Mouse (Mus musculus) brown adipose tissue, adult 24 weeks (tissue): ENCODE measurements around the gene Gm17067. TPM values are rescaled to one million over a fixed set of nuclear protein-coding genes. Genes with fewer than 3 reads are reported as not detected.
"Not testable (repeated sequence)": the region's sequence is repeated elsewhere in the genome, so short reads cannot be mapped to it uniquely, and the experiment has no call there.

Experiments
- H3K27ac ChIP-seq: fragments of 200-500 bp; replicated peaks from 2 replicates; pipeline ENCODE4 v1.5.1; 2012; ENCODE audit warnings: low read depth, mild to moderate bottlenecking, low read length
- H3K4me1 ChIP-seq: fragments of 200-500 bp; 2 replicates; pipeline ENCODE4 v1.6.1; 2012; ENCODE audit warnings: low read length, mixed read lengths; ENCODE audit not compliant: control insufficient read depth, insufficient read depth, insufficient read length
- H3K4me3 ChIP-seq: fragments of 200-500 bp; 2 replicates; pipeline ENCODE4 v1.5.1; 2012; ENCODE audit warnings: low read depth, mild to moderate bottlenecking, low read length, moderate library complexity; ENCODE audit not compliant: insufficient read depth
- polyA plus RNA-seq: library from polyadenylated mRNA; stranded (reverse); fragments of >200 nt; gene quantifications from 2 replicates; pipeline ENCODE4 v1.2.4, GENCODE M21; 2012; ENCODE audit not compliant: missing spikeins, insufficient read depth, insufficient read length

Gene Gm17067
- 1.3 and 2.5 TPM in 2 replicates for polyA plus RNA-seq

DNA sequence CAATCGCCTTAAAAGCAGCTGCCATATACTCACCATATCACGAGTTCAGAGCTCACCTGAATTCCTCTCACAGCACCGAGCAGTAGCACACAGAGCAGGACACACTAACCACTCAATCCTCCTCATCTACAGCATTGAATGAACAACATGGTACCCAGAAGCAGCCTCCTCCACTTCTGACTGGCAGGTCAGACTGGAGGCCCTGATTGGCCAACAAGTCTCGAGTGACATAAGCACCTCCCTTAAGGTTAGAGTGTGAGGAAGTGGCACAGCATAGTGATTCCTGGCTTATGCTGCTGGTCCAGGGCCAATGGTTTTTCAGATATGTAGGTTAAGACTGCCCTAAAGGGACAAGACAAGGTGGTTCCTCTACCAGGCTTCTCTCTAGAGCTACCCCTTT is at the start of gene Gm17067:
TSS of gene Gm17067 (minus strand) at position 101 of the 400 bp plus-strand sequence.
- not testable (repeated sequence) for H3K27ac ChIP-seq, H3K4me1 ChIP-seq, H3K4me3 ChIP-seq

DNA sequence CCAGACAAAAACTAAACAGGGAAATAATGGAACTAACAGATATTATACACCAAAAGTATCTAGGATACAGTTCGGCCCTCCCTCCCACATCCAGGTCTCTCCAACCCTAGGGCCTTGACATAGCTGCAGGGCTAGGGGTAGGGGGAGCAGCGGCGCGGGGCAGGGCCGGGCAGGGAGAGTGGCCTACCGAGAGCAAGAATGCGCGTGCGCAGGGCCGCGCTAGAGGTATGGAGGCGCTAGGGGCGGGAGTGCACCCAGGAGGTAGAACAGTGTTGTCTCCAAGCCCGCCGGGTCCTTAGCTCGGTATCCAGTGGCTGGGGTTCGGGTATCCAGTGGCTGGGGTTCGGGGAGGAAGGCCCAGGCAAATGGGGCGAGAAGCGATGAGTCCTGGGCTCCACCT is 23.0 kb upstream of the Gm17067 start:
- H3K27ac ChIP-seq: no peak overlapping the region
- no peaks in the 10 kb centered on the region for H3K4me1 ChIP-seq
- H3K4me3 ChIP-seq: no peak overlapping the region

DNA sequence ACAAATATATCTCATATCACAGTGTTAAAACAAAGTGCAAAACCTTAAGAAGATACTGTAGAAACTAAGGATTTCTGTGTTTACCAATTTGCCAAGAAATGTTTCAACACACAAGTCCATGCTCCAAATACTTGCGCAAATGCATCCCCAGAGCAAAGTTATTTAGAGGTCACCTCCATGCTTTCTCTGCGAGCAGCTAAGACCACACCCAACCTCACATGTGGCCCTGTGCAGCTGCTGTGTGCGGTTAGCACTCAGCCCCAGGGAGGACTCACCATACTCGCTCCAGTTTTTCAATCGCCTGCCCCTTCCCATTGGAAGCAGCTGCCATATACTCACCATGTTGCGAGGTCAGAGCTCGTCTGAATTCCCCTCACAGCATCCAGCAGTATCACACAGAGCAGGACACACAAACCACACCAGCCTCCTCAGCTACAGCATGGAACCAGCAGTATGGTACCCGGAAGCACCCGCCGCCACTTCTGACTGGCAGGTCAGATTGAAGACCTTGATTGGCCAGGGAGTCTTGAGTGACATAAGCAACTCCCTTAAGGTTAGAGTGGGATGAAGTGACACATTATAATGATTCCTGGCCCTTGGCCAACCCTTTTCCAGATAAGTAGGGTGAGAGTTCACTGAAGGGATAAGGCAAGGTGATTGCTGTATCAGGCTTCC is 11.9 kb upstream of the Gm17067 start:
- Histone ChIP-seq H3K27ac (no peak overlapping the region), H3K4me3 (no peak overlapping the region), H3K4me1 (no peaks in the 10 kb centered on the region)

DNA sequence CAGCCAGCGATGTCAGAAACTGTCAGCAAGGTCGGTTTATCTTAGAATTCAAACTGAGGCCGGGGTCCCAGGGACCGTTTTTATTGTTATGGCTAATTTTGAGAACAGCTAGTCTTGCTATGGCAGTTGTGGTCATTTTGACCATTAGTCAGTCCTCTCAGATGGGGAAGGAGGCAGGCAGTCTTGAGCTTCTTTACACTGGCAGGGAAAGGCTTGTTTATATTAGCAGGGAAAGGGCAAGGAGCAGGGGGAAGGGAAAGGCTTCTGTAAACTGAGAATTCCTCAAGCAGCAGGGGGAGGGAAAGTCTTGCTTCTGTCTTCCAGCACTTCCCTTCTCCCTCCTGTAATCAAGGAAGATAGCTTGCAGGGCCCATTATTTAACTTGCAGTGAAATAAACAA is 33.6 kb downstream of the Gm17067 start:
- H3K4me3 ChIP-seq: peak overlapping the region; percentile 94
- not testable (repeated sequence) for H3K27ac ChIP-seq, H3K4me1 ChIP-seq

DNA sequence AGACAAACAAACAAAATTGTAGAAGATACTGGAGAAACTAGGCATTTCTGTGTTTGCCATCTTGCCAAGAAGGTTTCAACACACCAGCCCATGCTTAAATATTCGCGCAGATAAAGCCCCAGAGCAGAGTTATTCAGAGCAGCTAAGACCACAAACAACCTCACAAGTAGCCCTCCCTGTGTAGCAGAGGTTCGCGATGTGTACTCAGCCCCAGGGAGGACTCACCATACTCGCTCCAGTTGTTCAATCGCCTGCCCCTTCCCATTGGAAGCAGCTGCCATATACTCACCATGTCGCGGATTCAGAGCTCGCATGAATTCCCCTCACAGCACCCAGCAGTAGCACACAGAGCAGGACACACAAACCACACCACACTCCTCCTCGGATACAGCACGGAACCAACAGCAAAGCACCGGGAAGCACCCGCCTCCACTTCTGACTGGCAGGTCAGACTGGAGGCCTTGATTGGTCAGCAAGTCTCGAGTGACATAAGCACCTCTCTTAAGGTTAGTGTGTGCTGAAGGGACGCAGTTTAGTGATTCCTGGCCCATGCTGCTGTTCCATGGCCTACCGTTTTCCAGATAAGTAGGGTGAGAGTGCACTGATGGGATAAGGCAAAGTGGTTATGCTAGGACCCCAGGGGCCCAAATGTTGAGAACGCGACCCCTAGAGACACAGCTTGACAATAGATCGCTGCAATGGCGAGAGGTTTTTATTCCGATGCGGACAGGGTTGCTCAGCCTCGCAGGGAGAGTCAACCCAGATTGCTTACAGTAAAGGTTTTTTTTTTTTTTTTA is 34.3 kb downstream of the Gm17067 start, which contains the start of gene Zfp975:
TSS of gene Zfp975 (minus strand) at position 381 of the 797 bp plus-strand sequence.
- Histone ChIP-seq H3K27ac (peak within 1 kb of the TSS; percentile 71; the same call in 1 of the 2 replicates), H3K4me3 (peak within 1 kb of the TSS; percentile 94)

DNA sequence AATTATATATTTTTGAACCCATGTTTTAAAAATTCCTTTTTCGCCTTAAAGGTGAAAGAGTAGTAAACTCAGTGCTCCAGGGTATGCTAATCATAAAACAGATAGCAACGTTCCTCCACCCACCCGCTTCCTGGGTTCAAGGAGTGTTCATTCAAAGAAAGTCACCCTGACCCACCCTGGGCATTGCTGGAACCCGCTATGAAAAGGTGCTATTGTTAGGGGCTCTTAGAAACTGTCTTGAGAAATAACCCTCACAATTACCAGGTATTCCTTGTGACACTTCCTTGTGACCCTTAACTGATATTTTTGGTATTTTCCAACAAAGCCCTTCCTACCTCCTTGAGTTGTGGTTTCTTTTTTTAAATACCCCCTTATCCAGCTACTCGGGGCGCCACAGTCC is 46.7 kb downstream of the Gm17067 start:
- H3K27ac ChIP-seq, H3K4me3 ChIP-seq, H3K4me1 ChIP-seq: not testable (repeated sequence)

More for the DNA sequence above, 34.3 kb downstream of the Gm17067 start, which contains the start of gene Zfp975:
- H3K4me1 ChIP-seq: not testable (repeated sequence)

DNA sequence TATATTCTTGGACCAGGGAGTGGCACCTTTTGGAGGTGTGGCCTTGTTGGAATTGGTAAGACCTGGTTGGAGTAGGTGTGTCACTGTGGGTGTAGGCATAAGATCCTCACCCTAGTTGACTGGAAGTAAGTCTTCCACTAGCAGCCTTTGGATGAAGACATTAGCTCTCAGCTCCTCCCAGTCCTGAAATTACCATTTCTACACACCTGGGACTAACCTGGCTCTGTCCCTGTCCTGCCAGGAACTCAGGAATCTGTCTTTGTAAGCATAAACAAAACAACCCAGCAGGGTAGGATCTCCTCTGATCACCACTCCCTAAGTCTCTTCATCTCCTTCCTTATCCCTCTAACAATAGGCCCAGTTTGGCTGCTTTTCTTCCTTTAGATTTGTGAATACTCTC is 47.2 kb downstream of the Gm17067 start:
- H3K27ac ChIP-seq, H3K4me3 ChIP-seq, H3K4me1 ChIP-seq: not testable (repeated sequence)

DNA sequence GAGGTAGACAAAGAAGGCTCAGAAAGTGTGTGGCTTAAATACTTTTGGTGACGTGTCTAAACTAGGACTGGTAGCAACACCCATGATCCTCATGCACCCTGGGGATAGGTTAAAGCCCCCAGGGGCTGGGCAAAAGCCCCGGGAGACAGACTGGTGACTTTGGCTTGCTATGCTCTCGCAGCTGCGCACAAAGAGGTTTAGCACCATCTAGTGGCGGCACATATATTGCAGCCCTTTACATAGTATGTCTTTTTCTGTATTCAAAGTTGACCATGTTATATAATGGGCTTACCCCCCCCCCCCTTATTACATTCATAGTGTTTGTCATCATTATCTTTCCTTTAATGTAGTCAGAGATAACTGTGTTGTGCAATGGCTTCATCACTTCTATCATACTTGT is 66.7 kb downstream of the Gm17067 start:
- not testable (repeated sequence) for H3K4me3 ChIP-seq, H3K27ac ChIP-seq, H3K4me1 ChIP-seq

Other genes with a start within 250 kb of the Gm17067 start
- gene Zfp141, start 221.3 kb downstream of the Gm17067 start, polyA plus RNA-seq: 2.8 and 2.9 TPM in 2 replicates
- not detected in 2 replicates for gene Gm21028, start 148.4 kb downstream of the Gm17067 start, polyA plus RNA-seq
- gene Zfp977, start 134.5 kb downstream of the Gm17067 start, polyA plus RNA-seq: 0.96 and 1.3 TPM in 2 replicates
- gene Zfp976, start 84.4 kb downstream of the Gm17067 start, polyA plus RNA-seq: 1.1 and 1.7 TPM in 2 replicates
- gene Zfp975, start 34.3 kb downstream of the Gm17067 start, polyA plus RNA-seq: 2.4 and 3.0 TPM in 2 replicates
- gene Vmn2r62, start 66.5 kb upstream of the Gm17067 start, polyA plus RNA-seq: not detected in 2 replicates
- not detected in 2 replicates for gene Gm2381, start 140.2 kb upstream of the Gm17067 start, polyA plus RNA-seq
- gene Vmn2r63, start 206.8 kb upstream of the Gm17067 start, polyA plus RNA-seq: not detected in 2 replicates